Comparison of ENCODE assay signal across 21 mouse cellular contexts in the genomic region with DNA sequence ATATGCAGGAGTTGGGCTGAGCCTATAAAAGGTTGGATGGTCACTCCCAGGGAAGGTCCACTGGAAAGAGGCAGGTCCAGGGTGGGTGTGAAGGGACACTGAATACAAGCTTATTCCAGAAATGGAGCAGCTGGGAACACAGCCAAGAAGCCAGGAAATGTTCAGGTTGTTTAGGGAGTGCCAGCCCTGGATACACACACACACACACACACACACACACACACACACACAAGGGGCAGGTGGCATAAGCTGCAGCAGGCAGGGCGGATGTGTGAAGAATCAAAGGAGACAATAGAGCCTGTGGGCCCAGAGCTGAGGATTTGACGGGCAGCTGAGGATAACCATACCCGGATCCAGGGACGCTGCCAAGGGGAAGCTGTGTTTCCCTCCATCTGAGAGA. TPM values are rescaled to one million over a fixed set of nuclear protein-coding genes. Genes with fewer than 3 reads are reported as not detected.
DNase-seq lines count a peak whose midpoint lies in the region; ATAC-seq and TF ChIP-seq lines count a peak whose summit lies in the region.
"Had no signal": no experiment of that assay in that cellular context is flagged by ENCODE, and none has a peak within 500 bp of the region (broad histone marks: within the 10 kb centered on the region; RNA-seq: fewer than 3 reads in every experiment).

No protein-coding gene starts in this region.

- 75% methylated on average over 4 of the region's 4 CpGs for WGBS in forebrain, embryonic 14.5 days
- 52% methylated on average over 4 of the region's 4 CpGs for WGBS in forebrain, embryonic 16.5 days
- WGBS in lung, embryonic 14.5 days: 75% methylated on average over 4 of the region's 4 CpGs
- 59% methylated on average over 4 of the region's 4 CpGs for WGBS in midbrain, embryonic 14.5 days
- WGBS in midbrain, embryonic 13.5 days: 76% methylated on average over 4 of the region's 4 CpGs

- H3K36me3 ChIP-seq in forebrain, embryonic 14.5 days (ENCODE audit: control insufficient read depth, insufficient read depth, low read length): no peaks in the 10 kb centered on the region
- H3K36me3 ChIP-seq in forebrain, embryonic 16.5 days (ENCODE audit: control insufficient read depth, insufficient read depth): no peaks in the 10 kb centered on the region
- no peaks in the 10 kb centered on the region for H3K36me3 ChIP-seq in lung, embryonic 14.5 days (ENCODE audit: insufficient read depth)
- H3K36me3 ChIP-seq in midbrain, embryonic 14.5 days (ENCODE audit: control insufficient read depth, insufficient read depth, low read length): no peaks in the 10 kb centered on the region
- H3K36me3 ChIP-seq in midbrain, embryonic 13.5 days: no peaks in the 10 kb centered on the region
- H3K36me3 ChIP-seq: embryonic facial prominence, embryonic 10.5 days; heart, embryonic 13.5 days had no signal

- no peaks in the 10 kb centered on the region for H3K9me3 ChIP-seq in forebrain, embryonic 14.5 days (replicated peaks; ENCODE audit: control insufficient read depth, low read length)
- no peaks in the 10 kb centered on the region for H3K9me3 ChIP-seq in forebrain, embryonic 16.5 days (ENCODE audit: control insufficient read depth, low read length)
- H3K9me3 ChIP-seq in lung, embryonic 14.5 days (ENCODE audit: low read depth, low read length): no peaks in the 10 kb centered on the region
- H3K9me3 ChIP-seq in midbrain, embryonic 14.5 days (ENCODE audit: control insufficient read depth, low read length): no peaks in the 10 kb centered on the region
- H3K9me3 ChIP-seq in midbrain, embryonic 13.5 days: no peaks in the 10 kb centered on the region
- H3K9me3 ChIP-seq: embryonic facial prominence, embryonic 10.5 days; forebrain, embryonic 13.5 days; heart, embryonic 13.5 days had no signal

- TF ChIP-seq CTCF in lung, embryonic 14.5 days (IDR thresholded peaks at IDR 0.05; ENCODE audit: low read depth): no peak

- H3K27ac ChIP-seq in forebrain, embryonic 14.5 days (ENCODE audit: low read depth, low read length): no peak overlapping the region
- no peak overlapping the region for H3K27ac ChIP-seq in forebrain, embryonic 16.5 days (ENCODE audit: low read length)
- H3K27ac ChIP-seq in lung, embryonic 14.5 days (ENCODE audit: low read depth): no peak overlapping the region
- H3K27ac ChIP-seq in midbrain, embryonic 14.5 days (replicated peaks; ENCODE audit: low read depth, low read length): no peak overlapping the region
- H3K27ac ChIP-seq in midbrain, embryonic 13.5 days: no peak overlapping the region
- H3K27ac ChIP-seq: embryonic facial prominence, embryonic 10.5 days; forebrain, embryonic 13.5 days; heart, embryonic 13.5 days had no signal

- no peak overlapping the region for H3K4me2 ChIP-seq in forebrain, embryonic 14.5 days (ENCODE audit: low read length)
- no peak overlapping the region for H3K4me2 ChIP-seq in forebrain, embryonic 16.5 days (ENCODE audit: low read length)
- no peak overlapping the region for H3K4me2 ChIP-seq in lung, embryonic 14.5 days
- H3K4me2 ChIP-seq in midbrain, embryonic 14.5 days (ENCODE audit: low read length): no peak overlapping the region
- H3K4me2 ChIP-seq in midbrain, embryonic 13.5 days (replicated peaks): no peak overlapping the region
- H3K4me2 ChIP-seq: forebrain, embryonic 13.5 days; heart, embryonic 13.5 days had no signal

- no peak overlapping the region for H3K4me3 ChIP-seq in forebrain, embryonic 14.5 days (ENCODE audit: low read depth, low read length)
- no peak overlapping the region for H3K4me3 ChIP-seq in forebrain, embryonic 16.5 days (replicated peaks; ENCODE audit: low read length)
- H3K4me3 ChIP-seq in lung, embryonic 14.5 days (ENCODE audit: low read depth, low read length): no peak overlapping the region
- H3K4me3 ChIP-seq in midbrain, embryonic 14.5 days (replicated peaks; ENCODE audit: low read depth, low read length): no peak overlapping the region
- no peak overlapping the region for H3K4me3 ChIP-seq in midbrain, embryonic 13.5 days (replicated peaks)
- H3K4me3 ChIP-seq: embryonic facial prominence, embryonic 10.5 days; forebrain, embryonic 13.5 days; heart, embryonic 13.5 days had no signal

- H3K27me3 ChIP-seq in forebrain, embryonic 14.5 days (replicated peaks; ENCODE audit: control insufficient read depth, insufficient read depth, low read length): no peaks in the 10 kb centered on the region
- no peaks in the 10 kb centered on the region for H3K27me3 ChIP-seq in forebrain, embryonic 16.5 days (replicated peaks; ENCODE audit: control insufficient read depth, insufficient read depth, low read length)
- H3K27me3 ChIP-seq in lung, embryonic 14.5 days (ENCODE audit: insufficient read depth, low read length): no peaks in the 10 kb centered on the region
- H3K27me3 ChIP-seq in midbrain, embryonic 14.5 days (ENCODE audit: control insufficient read depth, insufficient read depth, low read length): no peaks in the 10 kb centered on the region
- H3K27me3 ChIP-seq in midbrain, embryonic 13.5 days: no peaks in the 10 kb centered on the region
- H3K27me3 ChIP-seq: CH12.LX; forebrain, embryonic 13.5 days; heart, embryonic 13.5 days had no signal

- no peak for ATAC-seq in forebrain, embryonic 14.5 days
- no peak for ATAC-seq in forebrain, embryonic 16.5 days
- ATAC-seq in lung, embryonic 14.5 days (ENCODE audit: insufficient read depth): peak; percentile 41; the same call in 1 of the 2 replicates
- no peak for ATAC-seq in midbrain, embryonic 14.5 days (ENCODE audit: low FRiP score, low TSS enrichment)
- no peak for ATAC-seq in midbrain, embryonic 13.5 days
- no peak for ATAC-seq in inflammation-experienced regulatory T-cells, adult 6 months
- ATAC-seq: forebrain, embryonic 13.5 days; hindbrain, embryonic 16.5 days had no signal

- H3K9ac ChIP-seq in forebrain, embryonic 14.5 days (ENCODE audit: low read length): no peak overlapping the region
- H3K9ac ChIP-seq in forebrain, embryonic 16.5 days (replicated peaks; ENCODE audit: low read depth, low read length): no peak overlapping the region
- no peak overlapping the region for H3K9ac ChIP-seq in lung, embryonic 14.5 days
- no peak overlapping the region for H3K9ac ChIP-seq in midbrain, embryonic 14.5 days (replicated peaks; ENCODE audit: low read length)
- H3K9ac ChIP-seq in midbrain, embryonic 13.5 days (replicated peaks): no peak overlapping the region
- H3K9ac ChIP-seq: forebrain, embryonic 13.5 days; heart, embryonic 13.5 days had no signal

- H3K4me1 ChIP-seq in forebrain, embryonic 14.5 days (ENCODE audit: control insufficient read depth, insufficient read depth, low read length): no peaks in the 10 kb centered on the region
- H3K4me1 ChIP-seq in forebrain, embryonic 16.5 days (replicated peaks; ENCODE audit: control insufficient read depth, insufficient read depth, low read length): no peaks in the 10 kb centered on the region
- no peaks in the 10 kb centered on the region for H3K4me1 ChIP-seq in lung, embryonic 14.5 days (ENCODE audit: insufficient read depth)
- no peaks in the 10 kb centered on the region for H3K4me1 ChIP-seq in midbrain, embryonic 14.5 days (ENCODE audit: control insufficient read depth, insufficient read depth, low read length)
- no peaks in the 10 kb centered on the region for H3K4me1 ChIP-seq in midbrain, embryonic 13.5 days (replicated peaks)
- H3K4me1 ChIP-seq: forebrain, embryonic 13.5 days; heart, embryonic 13.5 days had no signal

- DNase-seq in forebrain, embryonic 14.5 days (ENCODE audit: low spot score): peak; percentile 18
- DNase-seq in lung, embryonic 14.5 days: peak; percentile 59
- no peak for DNase-seq in lung, adult 18-20 months
- peak; percentile 42 for DNase-seq in midbrain, embryonic 14.5 days
- peak; percentile 8 for DNase-seq in lung, postnatal 14 days
- DNase-seq: adrenal gland, adult 2 months; adrenal gland, postnatal 25 days; cerebellum, adult 8-10 months; gastrocnemius, postnatal 36 days; heart, adult 11 months; heart, postnatal 36 days had no signal

RNA-seq across cellular contexts. Expression of a gene that starts 42.4 kb away (rescaled TPM):
- 2.1 and 2.3 TPM in 2 replicates for polyA plus RNA-seq in forebrain, embryonic 14.5 days (2014; fragmentation: Nextera tagmentation; extraction: Ambion mirVana)
- 0.38 and 0.52 TPM in 2 replicates for polyA plus RNA-seq in forebrain, embryonic 16.5 days (2015; fragmentation: Nextera tagmentation; extraction: Ambion mirVana)
- polyA plus RNA-seq in lung, embryonic 14.5 days (2014; fragmentation: Nextera tagmentation; extraction: Ambion mirVana): 1.7 and 2.1 TPM in 2 replicates
- polyA plus RNA-seq in midbrain, embryonic 14.5 days (2014; fragmentation: Nextera tagmentation; extraction: Ambion mirVana): 10.1 and 11.6 TPM in 2 replicates
- 10.9 and 14.6 TPM in 2 replicates for polyA plus RNA-seq in midbrain, embryonic 13.5 days (2015; fragmentation: Nextera tagmentation; extraction: Ambion mirVana)
- polyA plus RNA-seq in inflammation-experienced regulatory T-cells, adult 6 months (2017; shearing (Covaris generic)): not detected

RNA-seq across cellular contexts. Expression of a gene that starts 59.3 kb away (rescaled TPM):
- polyA plus RNA-seq in forebrain, embryonic 14.5 days (2014; fragmentation: Nextera tagmentation; extraction: Ambion mirVana): not detected in 2 replicates
- 0.30 and 0.35 TPM in 2 replicates for polyA plus RNA-seq in forebrain, embryonic 16.5 days (2015; fragmentation: Nextera tagmentation; extraction: Ambion mirVana)
- not detected in 2 replicates for polyA plus RNA-seq in lung, embryonic 14.5 days (2014; fragmentation: Nextera tagmentation; extraction: Ambion mirVana)
- polyA plus RNA-seq in midbrain, embryonic 14.5 days (2014; fragmentation: Nextera tagmentation; extraction: Ambion mirVana): 0.20 and 0.38 TPM in 2 replicates
- polyA plus RNA-seq in midbrain, embryonic 13.5 days (2015; fragmentation: Nextera tagmentation; extraction: Ambion mirVana): 0.14 and 0.27 TPM in 2 replicates
- not detected for polyA plus RNA-seq in inflammation-experienced regulatory T-cells, adult 6 months (2017; shearing (Covaris generic))
- polyA plus RNA-seq: embryonic facial prominence, embryonic 10.5 days; forebrain, embryonic 13.5 days; heart, embryonic 13.5 days; heart, postnatal 0 days; hindbrain, embryonic 11.5 days had no signal

Comparison
In these comparisons a context has a peak if more than half of its experiments do, and no peak if none do; other contexts are left out.
1. DNase-seq: peak in forebrain, embryonic 14.5 days (single experiment), lung, embryonic 14.5 days (single experiment), midbrain, embryonic 14.5 days (single experiment) and lung, postnatal 14 days (single experiment); none in lung, adult 18-20 months (0 of 2).